Mouse (Mus musculus) testis, adult 2 months (tissue): ENCODE results near the gene Drd2.

Experiments used
- CTCF ChIP-seq: fragments of 200-500 bp; IDR thresholded peaks from 2 replicates; pipeline ENCODE4 v1.5.1; 2012; ENCODE audit warnings: low read depth, mild to moderate bottlenecking, inconsistent platforms, low read length, moderate library complexity; ENCODE audit not compliant: control insufficient read depth, insufficient read depth, insufficient replicate concordance
- POLR2A ChIP-seq: fragments of 200-500 bp; IDR thresholded peaks from 2 replicates; pipeline ENCODE4 v1.6.1; 2012; ENCODE audit warnings: low read depth, mild to moderate bottlenecking, inconsistent platforms, low read length, moderate library complexity; ENCODE audit not compliant: control insufficient read depth

DNA sequence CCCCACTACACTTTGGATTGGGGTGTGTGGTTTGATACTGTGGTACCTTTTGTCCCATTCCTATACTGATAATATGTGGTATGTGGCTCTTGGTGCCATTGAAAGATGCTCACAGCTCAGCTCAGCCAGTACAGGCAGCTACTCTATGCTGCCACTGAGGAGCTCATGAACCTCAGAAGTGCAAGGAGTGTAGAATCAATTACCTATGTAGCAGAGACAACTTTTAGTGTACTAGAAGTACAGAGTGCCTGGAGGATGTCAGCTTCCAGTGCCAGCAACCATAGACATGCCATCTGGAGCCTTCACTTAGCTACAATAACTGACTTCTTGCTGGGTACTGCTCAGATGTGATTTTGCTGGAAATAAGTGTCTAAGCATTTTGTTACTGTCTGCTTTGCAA, 21.8 kb upstream of the Drd2 start:
- TF ChIP-seq POLR2A (no peak), CTCF (no peak)
